Mouse (Mus musculus): Measurements from ENCODE around the gene Tmem18. TPM values are rescaled to one million over a fixed set of nuclear protein-coding genes. Genes with fewer than 3 reads are reported as not detected.

Gene Tmem18
- total and polyA plus RNA-seq, 3 experiments: 17.0 to 20.0 TPM; not detected in 1

DNA sequence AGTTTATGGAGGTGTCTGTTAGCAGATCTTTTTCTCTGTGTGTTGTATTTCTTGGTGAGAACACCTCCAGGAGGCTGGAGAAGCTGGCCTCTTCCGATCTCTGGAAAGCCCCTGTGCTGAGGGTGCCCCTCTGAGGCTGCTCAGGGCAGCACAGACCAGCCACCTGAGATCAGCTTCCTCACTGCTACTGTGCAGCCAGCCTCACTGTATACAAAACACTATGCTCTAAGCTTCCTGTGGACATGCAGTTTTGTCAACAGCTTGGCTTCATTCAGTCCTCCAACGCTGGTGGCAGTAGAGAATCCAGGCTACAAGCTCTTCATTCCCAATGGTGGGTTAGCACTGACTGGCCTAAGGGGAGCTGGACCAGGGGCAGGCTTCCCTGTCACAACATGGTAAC is 15.8 kb downstream of the Tmem18 start:
- no peaks in the 10 kb centered on the region for H3K4me1 ChIP-seq (ENCODE audit: control insufficient read depth in 1 of 2, insufficient read depth in 2 of 2, low read length in 2 of 2)
- H3K4me3 ChIP-seq (ENCODE audit: control insufficient read depth in 1 of 2, insufficient read depth in 1 of 2, low read depth in 2 of 2, low read length in 2 of 2): no peak overlapping the region
- no peaks in the 10 kb centered on the region for H3K9me3 ChIP-seq (replicated peaks; ENCODE audit: insufficient read depth, low read length)
- TF ChIP-seq EP300 (IDR thresholded peaks at IDR 0.05; ENCODE audit: low read depth in 1 of 2, low read length in 2 of 2) (no peak), MAX (IDR thresholded peaks at IDR 0.05; ENCODE audit: low read length) (no peak)
- no peak overlapping the region for H3K27ac ChIP-seq (ENCODE audit: control insufficient read depth, low read depth, low read length)
- no peak for DNase-seq (ENCODE audit: low read depth, low spot score)
- H3K79me2 ChIP-seq (ENCODE audit: control insufficient read depth, insufficient read depth, low read length, poor library complexity): no peaks in the 10 kb centered on the region
- no peak overlapping the region for H3K9ac ChIP-seq (ENCODE audit: control insufficient read depth, low read depth, low read length, poor library complexity, severe bottlenecking)
- no peaks in the 10 kb centered on the region for H3K36me3 ChIP-seq (ENCODE audit: control insufficient read depth in 1 of 2, insufficient read depth in 2 of 2, low read length in 2 of 2)
- no peaks in the 10 kb centered on the region for H3K27me3 ChIP-seq (ENCODE audit: control insufficient read depth in 1 of 2, insufficient read depth in 2 of 2, low read length in 2 of 2)

DNA sequence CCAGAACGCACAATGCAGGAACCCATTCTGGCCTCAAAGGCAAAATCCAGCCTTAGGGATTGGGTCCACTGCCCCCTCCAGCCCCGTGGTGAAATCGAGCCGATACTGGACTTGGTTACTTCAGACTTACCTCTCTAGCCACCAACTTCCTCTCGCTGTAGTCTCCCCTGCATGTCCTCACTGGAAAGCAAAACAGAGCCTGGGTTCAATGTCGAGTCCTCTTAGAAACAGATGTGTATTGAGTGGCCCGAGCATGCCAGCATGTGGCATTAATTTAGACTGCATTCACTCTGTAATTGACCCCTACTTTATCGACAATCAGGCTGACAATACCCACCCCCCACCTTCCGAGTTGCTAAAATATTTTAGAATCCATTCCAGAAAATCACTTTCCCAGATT is 19.8 kb downstream of the Tmem18 start:
- Histone ChIP-seq H3K36me3 (ENCODE audit: control insufficient read depth in 1 of 2, insufficient read depth in 2 of 2, low read length in 2 of 2) (no peaks in the 10 kb centered on the region), H3K9ac (ENCODE audit: control insufficient read depth, low read depth, low read length, poor library complexity, severe bottlenecking) (no peak overlapping the region), H3K4me3 (ENCODE audit: control insufficient read depth in 1 of 2, insufficient read depth in 1 of 2, low read depth in 2 of 2, low read length in 2 of 2) (no peak overlapping the region), H3K9me3 (replicated peaks; ENCODE audit: insufficient read depth, low read length) (no peaks in the 10 kb centered on the region), H3K27ac (ENCODE audit: control insufficient read depth, low read depth, low read length) (no peak overlapping the region), H3K79me2 (ENCODE audit: control insufficient read depth, insufficient read depth, low read length, poor library complexity) (no peaks in the 10 kb centered on the region), H3K27me3 (ENCODE audit: control insufficient read depth in 1 of 2, insufficient read depth in 2 of 2, low read length in 2 of 2) (no peaks in the 10 kb centered on the region), H3K4me1 (ENCODE audit: control insufficient read depth in 1 of 2, insufficient read depth in 2 of 2, low read length in 2 of 2) (no peaks in the 10 kb centered on the region)
- TF ChIP-seq USF2 (IDR thresholded peaks at IDR 0.05; ENCODE audit: borderline replicate concordance in 1 of 2, insufficient read depth in 1 of 2, low read depth in 1 of 2, low read length in 2 of 2) (no peak), POLR2A (IDR thresholded peaks at IDR 0.05; ENCODE audit: control insufficient read depth in 1 of 2, insufficient read depth in 1 of 2, low read depth in 1 of 2, low read length in 2 of 2, poor library complexity in 1 of 2) (no peak), MAFK (IDR thresholded peaks at IDR 0.05; ENCODE audit: borderline replicate concordance, low read depth, low read length) (no peak), POLR2AphosphoS2 (IDR thresholded peaks at IDR 0.05; ENCODE audit: low read length) (no peak), CTCF (IDR thresholded peaks at IDR 0.05 in 2 of 3, conservative IDR thresholded peaks at IDR 0.05 in 1 of 3; ENCODE audit: control insufficient read depth in 1 of 3, insufficient read depth in 1 of 3, low read depth in 2 of 3, low read length in 3 of 3, poor library complexity in 1 of 3, severe bottlenecking in 1 of 3) (no peak), SIN3A (IDR thresholded peaks at IDR 0.05; ENCODE audit: low read length) (no peak), CHD1 (IDR thresholded peaks at IDR 0.05; ENCODE audit: low read depth, low read length) (no peak), RCOR1 (IDR thresholded peaks at IDR 0.05; ENCODE audit: low read depth, low read length) (no peak), ELF1 (IDR thresholded peaks at IDR 0.05; ENCODE audit: low read depth, low read length) (no peak), ZMIZ1 (IDR thresholded peaks at IDR 0.05; ENCODE audit: low read depth, low read length) (no peak), MYC (IDR thresholded peaks at IDR 0.05; ENCODE audit: low read depth, low read length) (no peak), MXI1 (IDR thresholded peaks at IDR 0.05; ENCODE audit: low read depth, low read length) (no peak), MEF2A (IDR thresholded peaks at IDR 0.05; ENCODE audit: extremely low read depth, insufficient replicate concordance, low read depth, low read length, poor library complexity, severe bottlenecking) (no peak)
- no peak for DNase-seq (ENCODE audit: low read depth, low spot score)

DNA sequence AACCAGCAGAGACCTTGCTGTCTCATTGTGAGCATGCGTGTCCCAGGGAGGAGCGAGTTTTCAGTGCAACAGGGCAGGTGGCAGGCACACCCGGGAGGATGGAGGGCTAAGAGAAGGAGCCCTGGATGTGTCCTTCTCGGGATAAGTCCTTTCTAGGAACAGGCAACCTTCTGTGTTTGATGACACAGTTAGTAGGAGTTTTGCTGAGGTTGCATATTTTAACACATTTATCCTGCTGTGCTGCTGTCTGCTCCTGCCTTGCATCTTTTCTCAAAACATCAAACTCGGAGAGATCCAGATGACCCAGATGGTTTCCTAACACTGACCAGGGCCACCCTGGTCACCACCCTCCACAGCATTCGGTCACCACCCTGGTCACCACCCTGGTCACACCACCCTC is 20.6 kb downstream of the Tmem18 start:
- H3K79me2 ChIP-seq (ENCODE audit: control insufficient read depth, insufficient read depth, low read length, poor library complexity): no peaks in the 10 kb centered on the region
- no peaks in the 10 kb centered on the region for H3K4me1 ChIP-seq (ENCODE audit: control insufficient read depth in 1 of 2, insufficient read depth in 2 of 2, low read length in 2 of 2)
- no peak overlapping the region for H3K4me3 ChIP-seq (ENCODE audit: control insufficient read depth in 1 of 2, insufficient read depth in 1 of 2, low read depth in 2 of 2, low read length in 2 of 2)
- H3K36me3 ChIP-seq (ENCODE audit: control insufficient read depth in 1 of 2, insufficient read depth in 2 of 2, low read length in 2 of 2): no peaks in the 10 kb centered on the region
- no peaks in the 10 kb centered on the region for H3K9me3 ChIP-seq (replicated peaks; ENCODE audit: insufficient read depth, low read length)
- H3K9ac ChIP-seq (ENCODE audit: control insufficient read depth, low read depth, low read length, poor library complexity, severe bottlenecking): no peak overlapping the region
- no peak for DNase-seq (ENCODE audit: low read depth, low spot score)
- H3K27me3 ChIP-seq (ENCODE audit: control insufficient read depth in 1 of 2, insufficient read depth in 2 of 2, low read length in 2 of 2): no peaks in the 10 kb centered on the region
- TF ChIP-seq ZKSCAN1 (IDR thresholded peaks at IDR 0.05; ENCODE audit: low read depth, low read length): no peak
- TF ChIP-seq RAD21 (IDR thresholded peaks at IDR 0.05; ENCODE audit: low read depth, low read length): no peak
- no peak overlapping the region for H3K27ac ChIP-seq (ENCODE audit: control insufficient read depth, low read depth, low read length)
